Mouse (Mus musculus): ENCODE data around the gene Pbx3.

GRCm38 (mm10) chr2:34262046-34262445 lies 110.9 kb downstream of the Pbx3 start:
- TF ChIP-seq CTCF (IDR thresholded peaks at IDR 0.05; ENCODE audit: low read depth, low read length) (no peak), POLR2A (IDR thresholded peaks at IDR 0.05; ENCODE audit: insufficient read depth, low read length) (no peak), EP300 (IDR thresholded peaks at IDR 0.05; ENCODE audit: insufficient read depth, low read depth, low read length) (no peak)
